Mouse (Mus musculus): ENCODE measurements around the gene Usp5.
"Not testable (repeated sequence)": the region's sequence is repeated elsewhere in the genome, so short reads cannot be mapped to it uniquely, and the experiment has no call there.

Usp5 gene

GRCm38 (mm10) chr6:124840241-124841167 lies 11.2 kb upstream of the Usp5 start, which contains the start of gene Gnb3:
TSS of gene Gnb3 (minus strand) at chr6:124840275.
- DNase-seq (ENCODE audit: low spot score in 2 of 2), result no peak

- no peak for DNase-seq (ENCODE audit: low spot score in 2 of 2)
These were observed 10.5 kb upstream of the Usp5 start for GRCm38 (mm10) chr6:124839805-124840204.

GRCm38 (mm10) chr6:124836411-124836810 lies 7.1 kb upstream of the Usp5 start:
- DNase-seq (ENCODE audit: low spot score in 2 of 2), result no peak

GRCm38 (mm10) chr6:124835531-124835930 lies 6.2 kb upstream of the Usp5 start:
- no peak for DNase-seq (ENCODE audit: low spot score in 2 of 2)

GRCm38 (mm10) chr6:124834512-124835081 lies 5.3 kb upstream of the Usp5 start:
- DNase-seq (ENCODE audit: low spot score in 2 of 2), result no peak

GRCm38 (mm10) chr6:124831649-124832048 lies 2.4 kb upstream of the Usp5 start:
- DNase-seq (ENCODE audit: low spot score in 2 of 2), result no peak

- DNase-seq (ENCODE audit: low spot score in 2 of 2), result not testable (repeated sequence)
These were observed 1.9 kb upstream of the Usp5 start for GRCm38 (mm10) chr6:124831199-124831598.

- DNase-seq (ENCODE audit: low spot score in 2 of 2), result peak; percentile 83 to 90
These were observed 766 bp upstream of the Usp5 start for GRCm38 (mm10) chr6:124829799-124830700.

GRCm38 (mm10) chr6:124828101-124828592 lies 1.1 kb downstream of the Usp5 start:
- no peak for DNase-seq (ENCODE audit: low spot score in 2 of 2)

- no peak for DNase-seq (ENCODE audit: low spot score in 2 of 2)
These were observed 7.2 kb downstream of the Usp5 start for GRCm38 (mm10) chr6:124822049-124822448.

- DNase-seq (ENCODE audit: low spot score in 2 of 2), result no peak
These were observed 8.4 kb downstream of the Usp5 start for GRCm38 (mm10) chr6:124820891-124821290.

- DNase-seq (ENCODE audit: low spot score in 2 of 2), result no peak
These were observed 11.3 kb downstream of the Usp5 start for GRCm38 (mm10) chr6:124817971-124818370.

GRCm38 (mm10) chr6:124817563-124817962 lies 11.7 kb downstream of the Usp5 start:
- DNase-seq (ENCODE audit: low spot score in 2 of 2), result no peak

- no peak for DNase-seq (ENCODE audit: low spot score in 2 of 2)
These were observed 12.2 kb downstream of the Usp5 start for GRCm38 (mm10) chr6:124817125-124817524.

- DNase-seq (ENCODE audit: low spot score in 2 of 2), result no peak
These were observed 12.7 kb downstream of the Usp5 start for GRCm38 (mm10) chr6:124816611-124817010.

- no peak for DNase-seq (ENCODE audit: low spot score in 2 of 2)
These were observed 14.2 kb downstream of the Usp5 start for GRCm38 (mm10) chr6:124814858-124815774.

- no peak for DNase-seq (ENCODE audit: low spot score in 2 of 2)
These were observed 14.8 kb downstream of the Usp5 start for GRCm38 (mm10) chr6:124814448-124814847.

GRCm38 (mm10) chr6:124813933-124814332 lies 15.4 kb downstream of the Usp5 start, which contains the start of gene Tpi1:
TSS of gene Tpi1 (minus strand) at chr6:124814296.
- peak; percentile 78 to 81 for DNase-seq (ENCODE audit: low spot score in 2 of 2)

GRCm38 (mm10) chr6:124813496-124813895 lies 15.8 kb downstream of the Usp5 start:
- peak in 1 of 2 experiments; percentile 51 for DNase-seq (ENCODE audit: low spot score in 2 of 2)

- no peak for DNase-seq (ENCODE audit: low spot score in 2 of 2)
These were observed 16.4 kb downstream of the Usp5 start for GRCm38 (mm10) chr6:124812848-124813247.
